Mouse (Mus musculus): ENCODE measurements around the gene Idh3g. TPM values are rescaled to one million over a fixed set of nuclear protein-coding genes. Genes with fewer than 3 reads are reported as not detected.

The Idh3g gene
- total RNA-seq (2021), result 100 to 1,000 TPM; 642 to 677 TPM
- long read RNA-seq, experiment 1, partial matches to known transcripts, result 14 of 450 reads
- long read RNA-seq, experiment 1, other reads (novel, unspliced or antisense), result 435 of 450 reads
- long read RNA-seq, experiment 2, partial matches to known transcripts, result 17 of 295 reads
- long read RNA-seq, experiment 2, other reads (novel, unspliced or antisense), result 275 of 295 reads

DNA sequence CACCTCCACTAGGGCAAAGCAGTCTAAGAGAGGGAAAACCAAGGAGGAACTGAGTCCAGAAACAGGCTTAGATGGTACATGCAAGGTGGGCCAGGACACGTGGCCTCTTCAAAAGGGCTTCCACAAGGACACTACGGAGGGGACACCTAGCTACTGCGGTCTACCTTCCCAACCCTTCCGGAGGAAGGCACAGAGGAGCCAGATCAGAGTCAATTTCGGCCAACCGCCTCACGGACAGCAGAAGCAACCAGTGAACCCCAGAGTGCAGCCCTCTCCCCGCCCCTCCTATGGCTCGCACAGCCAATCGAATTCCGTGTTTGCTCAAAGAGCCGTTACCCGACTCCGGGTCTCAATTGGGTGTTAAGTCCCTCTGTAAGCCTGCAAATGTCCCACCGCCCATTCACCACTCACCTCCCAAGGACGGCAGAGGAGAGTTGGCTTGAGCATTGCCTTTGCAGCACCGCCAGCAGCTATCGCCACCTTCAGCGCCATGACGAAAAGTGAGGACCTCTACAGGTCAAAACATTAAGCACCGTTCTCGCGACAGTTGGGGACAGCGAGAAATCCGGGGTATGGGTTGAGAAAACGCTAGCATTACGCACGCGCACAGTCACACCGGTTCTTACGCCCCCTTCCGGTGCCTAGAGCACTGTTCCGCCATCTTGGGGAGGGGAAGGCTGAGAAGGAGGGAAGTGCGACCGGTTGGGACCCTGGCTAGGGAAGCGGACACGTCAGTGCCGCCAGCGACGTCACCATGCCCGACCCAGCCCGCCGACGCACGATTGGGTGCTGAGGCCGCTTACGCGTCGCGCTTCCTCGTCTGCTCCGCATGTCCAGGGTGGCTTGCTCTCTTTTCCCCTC lies at the start of gene Idh3g, which contains the start of gene Ssr4:
TSS of gene Idh3g (minus strand) at position 534 of the 861 bp plus-strand sequence.
TSS of gene Ssr4 (plus strand) at position 665 of the 861 bp plus-strand sequence.
- peak; percentile 96 to 97 for DNase-seq

DNA sequence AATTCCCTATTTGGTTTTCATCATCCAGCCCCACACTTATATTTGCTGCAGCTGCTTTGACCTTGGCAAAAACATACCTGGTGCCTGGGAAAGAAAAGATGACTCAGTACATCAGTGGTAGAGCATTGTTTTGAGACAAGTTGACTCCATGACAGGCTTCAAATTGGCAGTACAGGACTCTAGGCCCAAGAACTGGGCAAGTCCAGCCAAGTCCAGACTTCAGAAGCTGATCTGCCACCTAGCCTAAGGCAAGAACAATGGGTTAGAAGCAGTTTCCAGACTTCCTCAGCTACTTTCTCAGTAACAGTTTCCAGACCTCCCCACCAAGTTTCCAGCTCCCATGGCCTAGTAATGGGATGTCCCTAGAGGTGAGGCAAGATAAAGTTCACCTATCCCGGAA lies 49.0 kb upstream of the Idh3g start:
- DNase-seq, result no peak

DNA sequence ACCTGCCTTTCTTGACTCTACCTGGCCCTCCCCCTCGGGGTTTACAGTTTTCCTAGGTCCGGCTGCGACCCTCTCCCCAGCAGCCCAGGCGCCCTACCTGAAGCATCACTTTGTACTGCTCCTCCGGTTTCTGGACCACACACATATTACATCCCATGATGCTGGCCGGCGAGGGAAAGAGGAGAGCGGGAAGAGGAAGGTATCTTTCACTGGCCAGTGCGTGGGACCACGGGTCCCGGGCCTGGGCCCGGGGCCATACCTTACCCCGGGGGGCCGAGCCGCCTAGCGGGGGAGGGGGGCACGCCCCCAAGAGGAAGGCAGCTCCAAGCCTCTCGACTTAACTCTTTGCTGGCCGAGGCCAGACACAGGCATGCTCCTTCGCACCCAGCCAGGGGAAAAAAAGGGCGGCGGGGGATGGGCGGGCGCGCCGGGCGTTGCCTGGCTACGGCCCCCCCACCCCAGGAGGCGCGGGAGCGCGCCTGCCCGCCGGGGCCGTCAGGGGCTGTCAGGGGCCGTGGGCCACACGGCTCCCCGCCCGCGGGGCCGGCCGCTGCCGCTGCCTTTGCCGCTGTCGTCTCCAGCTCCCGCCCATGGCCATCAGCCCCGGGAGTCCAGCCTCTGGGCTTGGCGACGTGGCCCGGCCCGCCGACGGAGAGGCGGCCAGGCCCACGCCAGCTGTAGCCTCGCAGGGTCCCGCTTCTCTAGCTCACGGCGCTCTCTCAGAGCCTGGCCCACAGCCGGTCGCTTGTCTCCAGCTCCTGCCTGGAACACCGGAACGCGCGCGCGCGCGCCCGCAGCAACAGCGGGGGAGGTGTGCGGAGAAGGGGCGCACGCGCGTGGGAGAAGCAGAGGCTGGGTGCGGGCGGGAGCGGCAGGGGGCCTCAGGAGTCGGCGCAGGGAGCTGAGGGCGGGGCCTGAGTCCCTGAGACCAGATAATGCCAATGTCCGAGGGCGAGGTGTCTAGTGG lies 37.8 kb upstream of the Idh3g start, which contains the start of gene Pdzd4:
TSS of gene Pdzd4 (minus strand) at position 785 of the 967 bp plus-strand sequence.
- DNase-seq, result peak; percentile 43 to 51

- DNase-seq, result peak in 1 of 2 experiments; percentile 5
Measured at GRCm38 (mm10) chrX:73823747-73824146, 37.0 kb upstream of the Idh3g start.

GRCm38 (mm10) chrX:73816596-73817314 lies 30.1 kb upstream of the Idh3g start:
- no peak for DNase-seq

DNA sequence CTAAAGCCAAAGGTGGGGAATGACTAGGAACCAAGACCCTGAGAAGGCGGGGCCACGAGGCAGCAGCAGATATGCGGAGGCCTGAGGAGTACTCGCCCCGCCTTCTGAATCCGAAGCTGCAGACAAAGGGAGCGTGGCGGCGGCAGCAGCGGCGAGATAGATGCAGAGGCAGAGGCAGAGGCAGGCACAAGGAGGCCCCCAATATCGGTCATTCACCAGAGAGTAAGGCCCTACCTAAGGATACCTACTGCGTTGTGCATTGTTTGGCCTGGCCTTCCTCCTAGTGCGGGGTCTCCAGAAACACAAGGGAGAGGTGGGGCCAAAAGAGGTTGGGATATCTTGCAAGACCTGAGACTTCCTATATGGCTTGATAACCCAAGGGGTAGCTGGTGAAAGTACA lies 28.4 kb upstream of the Idh3g start:
- DNase-seq, result no peak

DNA sequence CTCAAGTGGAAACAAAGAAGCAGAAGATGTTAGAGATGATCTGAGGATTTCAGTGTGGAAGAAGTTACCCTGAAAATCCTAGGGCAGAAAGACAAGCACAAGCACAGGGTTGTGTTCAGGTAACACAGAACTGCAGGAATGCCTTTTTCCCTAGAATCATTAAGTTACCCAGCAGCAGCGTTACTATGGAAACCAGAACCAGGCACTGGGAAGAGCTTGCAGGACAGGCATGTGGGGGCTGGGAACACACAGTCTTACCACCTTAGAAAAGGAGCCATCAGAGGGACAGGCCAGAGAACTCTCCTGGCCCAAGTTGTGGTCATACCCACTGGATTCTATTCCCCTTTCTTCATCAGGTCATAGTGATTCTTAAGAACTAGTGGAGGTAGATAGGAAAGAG lies 19.1 kb upstream of the Idh3g start:
- no peak for DNase-seq

DNA sequence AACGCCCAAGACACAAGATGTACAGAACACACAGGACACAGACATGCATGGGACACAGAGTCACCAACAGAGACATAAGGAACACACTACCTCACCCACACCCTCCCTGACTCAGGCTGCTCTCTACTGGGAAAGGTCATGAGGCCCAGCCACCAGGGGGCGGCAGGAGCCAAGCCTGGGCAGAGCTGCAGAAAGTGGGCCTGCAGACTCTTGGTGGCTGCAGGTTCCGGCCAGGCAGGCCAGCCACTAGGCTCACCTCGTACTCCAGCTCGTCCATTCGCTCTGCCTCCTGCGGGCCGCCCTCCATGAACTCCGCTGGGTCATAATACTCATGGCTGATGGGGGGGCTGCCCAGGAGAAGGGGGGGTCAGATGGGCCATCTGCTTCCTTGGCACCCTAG lies 11.8 kb upstream of the Idh3g start:
- DNase-seq, result peak; percentile 62 to 73

- DNase-seq, result no peak
Measured at GRCm38 (mm10) chrX:73797511-73797910, 10.8 kb upstream of the Idh3g start.

GRCm38 (mm10) chrX:73793505-73793904 lies 6.8 kb upstream of the Idh3g start:
- DNase-seq, result no peak

DNA sequence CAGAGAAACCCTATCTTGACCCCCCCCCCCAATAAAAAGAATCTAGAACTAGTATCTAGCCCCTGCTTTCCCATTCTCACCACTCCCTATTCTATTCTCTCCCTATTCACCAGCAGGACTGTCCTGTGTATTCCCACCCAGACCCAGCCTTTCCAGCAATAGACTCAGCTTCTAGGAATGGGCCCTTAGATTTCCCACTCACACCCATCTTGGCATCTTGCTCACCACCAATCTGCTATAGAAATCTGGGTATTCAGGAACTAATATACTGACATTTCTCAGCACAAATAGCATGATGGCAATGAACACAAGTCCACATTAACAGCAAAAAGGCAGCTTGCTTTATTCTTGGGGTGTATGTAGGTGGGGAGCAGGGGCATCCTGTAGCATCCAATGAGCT lies 6.3 kb upstream of the Idh3g start:
- no peak for DNase-seq

GRCm38 (mm10) chrX:73788501-73788900 lies 1.8 kb upstream of the Idh3g start:
- no peak for DNase-seq

DNA sequence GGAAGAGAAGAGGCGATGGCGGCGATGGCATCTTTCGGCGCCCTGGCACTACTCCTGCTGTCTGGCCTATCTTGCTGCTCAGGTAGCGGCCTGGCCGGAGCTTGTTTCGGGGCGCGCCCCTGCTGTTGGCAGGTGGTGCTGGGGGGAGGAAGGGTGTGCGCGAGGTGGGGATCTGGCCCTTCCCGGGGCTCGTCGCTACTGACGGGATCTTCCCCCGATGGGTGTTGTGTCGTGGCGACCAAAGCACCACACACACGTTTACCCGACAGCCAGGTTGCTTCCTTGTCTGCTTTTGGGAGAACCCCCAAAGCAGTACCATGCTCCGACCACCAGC lies 495 bp upstream of the Idh3g start:
- DNase-seq, result no peak

DNA sequence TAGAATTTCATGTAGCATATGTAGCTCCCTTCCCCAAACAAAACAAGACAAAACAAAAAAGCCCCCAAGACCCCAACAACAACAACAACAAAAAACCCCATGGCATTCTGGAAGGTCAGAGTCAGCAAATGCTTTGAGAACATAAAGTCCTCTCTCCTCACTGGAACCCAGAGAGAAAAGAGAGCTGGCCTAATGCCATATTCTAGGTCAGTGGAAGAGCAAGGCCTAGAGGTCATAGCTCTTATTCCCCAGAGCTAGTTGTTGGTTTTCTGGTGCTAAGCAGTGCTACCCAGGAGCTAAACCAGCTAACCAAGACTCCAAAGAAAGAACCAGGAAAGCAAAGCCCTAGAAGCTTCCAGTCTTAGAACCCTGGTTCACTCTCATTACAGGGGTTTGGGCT lies 1.0 kb downstream of the Idh3g start:
- peak in 1 of 2 experiments; percentile 35 for DNase-seq

DNA sequence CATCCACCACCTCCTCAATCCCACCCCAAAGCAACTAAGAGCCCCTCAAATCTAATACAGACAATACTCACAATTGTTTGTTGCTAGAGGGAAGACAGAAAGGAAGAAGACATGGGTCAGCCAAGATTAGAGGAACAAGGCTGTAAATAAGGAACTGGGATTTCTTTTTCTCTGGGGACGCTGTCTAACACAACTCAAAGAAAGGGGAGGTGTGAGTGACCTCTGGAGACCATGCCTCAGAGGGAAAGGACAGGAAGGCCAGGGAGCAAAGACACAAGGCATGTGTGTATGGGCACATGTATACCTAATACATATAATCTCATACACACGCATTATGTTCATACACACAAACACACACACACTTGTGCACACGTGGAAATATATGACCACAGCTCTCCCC lies 4.5 kb downstream of the Idh3g start:
- DNase-seq, result no peak

DNA sequence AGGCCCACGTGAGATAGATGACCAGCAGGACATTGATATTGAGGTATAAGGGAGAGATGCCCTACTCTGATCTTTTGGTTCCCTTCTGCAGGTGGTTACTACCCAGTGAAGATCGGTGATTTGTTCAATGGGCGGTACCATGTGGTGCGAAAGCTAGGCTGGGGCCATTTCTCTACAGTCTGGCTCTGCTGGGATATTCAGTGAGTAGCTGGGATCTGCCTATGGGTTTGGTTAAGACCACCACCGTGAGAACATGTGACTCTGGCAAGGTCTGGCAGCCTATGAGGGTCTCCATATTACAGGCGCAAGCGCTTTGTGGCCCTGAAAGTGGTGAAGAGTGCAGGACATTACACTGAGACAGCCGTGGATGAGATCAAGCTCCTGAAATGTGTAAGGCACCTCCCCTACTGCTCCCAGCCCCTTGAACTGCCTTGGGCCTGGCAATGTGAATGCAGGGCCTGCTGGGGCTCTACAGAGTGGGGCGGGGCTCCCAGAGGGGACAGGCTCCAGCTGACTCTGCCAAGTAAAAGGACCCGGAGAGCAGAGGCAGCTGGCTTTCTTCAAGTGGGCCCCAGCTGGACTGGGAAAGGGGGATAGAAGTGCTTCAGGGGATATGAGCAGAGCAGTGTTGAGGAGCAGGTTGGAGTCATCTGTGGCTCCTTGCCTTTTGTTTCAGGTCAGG lies 11.8 kb downstream of the Idh3g start:
- DNase-seq, result peak; percentile 38 to 39

GRCm38 (mm10) chrX:73774168-73774760 lies 12.4 kb downstream of the Idh3g start, which contains the start of gene Srpk3:
TSS of gene Srpk3 (plus strand) at chrX:73774405.
- peak; percentile 47 to 56 for DNase-seq

- no peak for DNase-seq
Measured at GRCm38 (mm10) chrX:73767267-73767666, 19.4 kb downstream of the Idh3g start.

GRCm38 (mm10) chrX:73765311-73765710 lies 21.4 kb downstream of the Idh3g start:
- DNase-seq, result peak; percentile 72 to 81

DNA sequence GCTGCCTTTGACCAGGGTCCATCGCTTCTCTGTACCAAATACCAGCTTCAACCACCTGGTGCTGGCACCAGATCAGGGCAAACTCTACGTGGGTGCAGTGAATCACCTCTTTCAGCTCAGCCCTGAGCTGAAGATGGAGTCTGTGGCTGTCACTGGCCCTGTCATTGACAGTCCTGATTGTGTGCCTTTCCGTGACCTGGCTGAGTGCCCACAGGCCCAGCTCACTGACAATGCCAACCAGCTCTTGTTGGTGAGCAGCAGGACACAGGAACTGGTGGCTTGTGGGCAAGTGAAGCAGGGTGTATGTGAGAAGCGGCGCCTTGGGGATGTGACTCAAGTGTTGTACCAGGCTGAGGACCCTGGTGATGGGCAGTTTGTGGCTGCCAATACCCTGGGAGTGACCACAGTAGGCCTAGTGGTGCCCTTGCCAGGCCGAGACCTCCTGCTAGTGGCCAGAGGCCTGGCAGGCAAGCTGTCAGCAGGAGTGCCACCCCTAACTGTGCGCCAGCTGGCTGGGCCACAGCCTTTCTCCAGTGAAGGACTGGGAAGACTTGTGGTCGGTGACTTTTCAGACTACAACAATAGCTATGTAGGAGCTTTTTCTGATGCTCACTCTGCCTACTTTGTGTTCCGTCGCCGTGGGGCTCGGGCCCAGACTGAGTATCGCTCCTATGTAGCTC lies 27.9 kb downstream of the Idh3g start:
- DNase-seq, result no peak
